Mouse (Mus musculus) frontal cortex, postnatal 10 days (tissue): ENCODE measurements at regions not wholly inside any gene's neighbourhood (a gene's known extent, or its start where the extent isn't known, plus 50 kb on each side); places are given as distances from the start of the nearest gene placed in this dataset.
"Not testable (repeated sequence)": the region's sequence is repeated elsewhere in the genome, so short reads cannot be mapped to it uniquely, and the experiment has no call there.

Source experiments
- DNase-seq, 2 experiments: peaks; one replicate each; pipeline ENCODE4 v3.0.0; 2022; ENCODE audit warnings: low spot score in 2 of 2, mixed read lengths in 1 of 2

DNA sequence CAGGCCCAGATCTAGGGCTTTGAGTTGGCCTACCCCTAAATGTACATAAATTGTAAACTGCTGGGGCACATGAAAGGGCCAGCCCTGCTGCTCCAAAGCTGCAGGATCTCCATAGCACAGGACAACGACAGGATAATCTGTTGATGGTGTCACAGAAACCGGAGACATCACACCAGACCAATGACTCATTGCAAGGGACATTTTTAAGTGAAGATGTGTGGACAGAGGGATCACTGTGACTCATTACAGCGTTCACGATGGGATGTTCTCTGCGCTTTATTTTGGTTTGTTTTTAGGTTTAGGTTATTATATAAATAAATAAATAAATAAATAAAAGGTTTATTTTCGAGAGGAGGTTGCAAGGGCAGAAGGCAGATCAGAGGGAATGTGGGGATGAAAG is 216.9 kb upstream of the Klf3 start:
- DNase-seq = no peak

DNA sequence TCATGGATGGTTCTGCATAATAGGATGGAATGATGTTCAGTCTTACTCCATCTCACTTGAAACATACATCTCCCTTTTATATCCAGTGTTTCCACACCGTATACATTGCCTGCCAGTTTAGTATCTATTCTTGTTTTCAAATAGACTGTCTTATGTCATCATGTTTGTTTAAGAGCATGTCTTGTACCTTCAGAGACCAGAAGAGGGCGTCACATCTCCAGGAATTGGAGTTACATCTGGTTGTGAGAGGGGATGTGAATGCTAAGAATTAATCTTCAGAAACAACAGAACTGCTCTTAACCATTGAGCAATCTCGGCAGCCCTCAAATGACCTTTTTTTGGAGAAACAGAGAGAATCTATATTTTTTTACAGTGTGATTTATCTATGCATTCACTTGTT is 216.3 kb upstream of the Klf3 start:
- no peak for DNase-seq

DNA sequence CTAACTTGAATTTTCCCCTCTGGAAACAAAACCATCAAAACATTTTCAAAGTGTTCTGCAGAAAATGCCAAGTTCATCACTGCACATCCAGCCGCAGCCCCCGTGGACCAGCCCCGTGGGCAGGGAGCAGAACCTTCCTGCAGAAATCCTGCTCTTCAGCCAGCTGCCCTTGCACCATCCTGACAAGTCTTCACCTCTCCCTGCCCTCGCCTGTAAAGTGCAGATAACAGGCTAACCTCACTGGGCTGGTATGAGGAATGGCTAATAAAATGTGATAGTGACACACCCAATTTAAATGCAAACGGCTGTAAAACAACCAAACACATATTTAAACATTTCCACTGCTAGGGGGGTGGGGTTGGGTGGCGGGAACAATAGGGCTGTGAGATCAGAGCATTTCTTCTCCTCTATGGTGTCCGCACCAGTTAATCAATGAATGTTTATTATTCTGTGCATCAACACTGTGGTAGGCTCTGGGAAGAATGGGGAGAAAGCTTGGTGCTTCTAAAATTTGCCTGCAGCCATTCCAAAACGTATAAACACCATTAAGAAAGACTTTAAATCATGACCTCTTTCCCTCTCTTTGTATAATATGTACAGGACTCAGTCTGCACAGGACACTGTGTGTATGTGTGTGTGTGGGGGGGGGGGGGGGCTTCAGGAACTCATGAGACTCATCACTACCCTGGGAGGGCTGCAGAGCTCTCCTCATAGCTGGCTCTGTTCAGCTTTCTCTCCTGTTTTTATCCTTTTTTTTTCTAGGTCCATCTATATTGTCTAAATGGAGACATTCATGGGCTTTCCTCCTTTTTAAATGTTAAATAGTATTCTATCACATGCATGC is 215.1 kb upstream of the Klf3 start:
- DNase-seq = no peak

DNA sequence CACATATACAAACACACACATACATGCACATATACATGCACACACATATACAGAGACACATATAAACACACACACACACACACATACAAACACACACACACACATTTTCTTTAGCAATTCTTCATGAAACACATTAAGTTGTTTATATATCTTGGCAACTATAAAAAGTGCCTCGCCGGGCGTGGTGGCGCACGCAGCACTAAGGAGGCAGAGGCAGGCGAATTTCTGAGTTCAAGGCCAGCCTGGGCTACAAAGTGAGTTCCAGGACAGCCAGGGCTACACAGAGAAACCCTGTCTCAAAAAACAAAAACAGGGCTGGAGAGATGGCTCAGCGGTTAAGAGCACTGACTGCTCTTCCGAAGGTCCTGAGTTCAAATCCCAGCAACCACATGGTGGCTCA is 214.4 kb upstream of the Klf3 start:
- DNase-seq = not testable (repeated sequence)

- DNase-seq = no peak
Measured at GRCm38 (mm10) chr5:64590036-64590435, 213.2 kb upstream of the Klf3 start.

DNA sequence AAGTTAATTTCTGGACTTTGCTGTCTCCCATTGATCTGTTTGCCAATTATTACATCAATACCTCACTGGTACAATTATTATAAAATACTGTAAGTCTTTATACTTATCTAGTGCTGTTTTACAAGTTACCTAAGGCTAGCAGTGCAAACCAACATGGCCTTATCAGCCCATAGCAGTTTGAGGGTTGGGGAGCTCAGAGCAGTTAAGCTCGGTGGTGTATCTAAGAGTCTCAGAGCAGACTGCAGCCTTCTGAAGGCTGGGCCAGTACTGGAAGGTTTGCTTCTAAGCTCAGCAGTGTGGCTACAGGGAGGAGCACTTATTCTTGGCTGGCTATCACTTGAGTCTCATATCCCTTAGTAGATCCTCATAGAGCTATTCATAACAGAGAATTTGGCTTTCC is 212.4 kb upstream of the Klf3 start:
- no peak for DNase-seq

DNA sequence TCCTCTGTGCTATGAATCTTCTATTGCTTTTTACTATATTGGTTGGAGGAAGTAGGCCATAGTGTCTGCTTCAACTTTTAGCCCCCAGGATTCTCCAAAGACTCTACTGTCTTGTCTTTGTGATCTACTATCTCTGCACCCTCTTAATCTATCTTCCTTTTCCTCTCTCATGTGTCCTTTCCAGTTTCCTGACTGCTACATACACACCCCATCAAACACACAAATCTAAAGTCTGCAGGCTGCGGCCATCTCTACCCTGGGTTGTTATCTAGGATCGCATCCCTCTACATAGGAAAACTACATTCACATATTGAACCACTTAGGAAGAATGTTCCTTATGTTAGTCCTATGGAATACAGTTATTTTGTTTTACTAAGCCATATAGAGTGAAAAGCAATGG is 211.4 kb upstream of the Klf3 start:
- no peak for DNase-seq

- DNase-seq = no peak
Measured at GRCm38 (mm10) chr5:64595220-64595619, 208.0 kb upstream of the Klf3 start.

DNA sequence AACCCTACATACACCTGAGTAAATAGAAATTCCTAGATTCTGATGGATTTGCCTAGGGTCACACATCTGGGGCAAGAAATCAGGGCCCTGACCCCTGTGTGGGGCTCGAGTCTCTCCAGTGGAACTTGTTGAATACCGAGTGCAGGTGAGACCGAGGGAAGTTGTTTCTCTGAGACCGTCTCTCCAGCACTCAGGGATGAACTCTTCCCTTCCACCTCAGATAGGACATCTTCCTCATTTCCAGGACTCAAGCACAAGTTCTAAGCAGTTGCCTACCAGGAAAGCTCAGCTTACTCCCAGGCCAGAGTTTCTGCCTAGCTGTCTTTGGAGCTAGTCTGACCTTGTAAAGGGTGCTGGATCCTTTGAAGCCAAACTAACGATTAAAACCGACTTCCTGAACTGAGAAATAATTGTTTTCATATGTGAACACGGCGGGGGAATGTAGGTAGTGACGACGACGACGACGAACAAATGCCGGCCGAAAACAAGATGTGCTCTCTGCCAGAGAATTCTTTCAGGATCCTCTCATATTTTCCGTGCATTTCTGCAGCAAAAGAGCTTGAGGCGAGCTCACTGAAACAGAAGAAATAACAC is 207.3 kb upstream of the Klf3 start:
- DNase-seq = no peak

DNA sequence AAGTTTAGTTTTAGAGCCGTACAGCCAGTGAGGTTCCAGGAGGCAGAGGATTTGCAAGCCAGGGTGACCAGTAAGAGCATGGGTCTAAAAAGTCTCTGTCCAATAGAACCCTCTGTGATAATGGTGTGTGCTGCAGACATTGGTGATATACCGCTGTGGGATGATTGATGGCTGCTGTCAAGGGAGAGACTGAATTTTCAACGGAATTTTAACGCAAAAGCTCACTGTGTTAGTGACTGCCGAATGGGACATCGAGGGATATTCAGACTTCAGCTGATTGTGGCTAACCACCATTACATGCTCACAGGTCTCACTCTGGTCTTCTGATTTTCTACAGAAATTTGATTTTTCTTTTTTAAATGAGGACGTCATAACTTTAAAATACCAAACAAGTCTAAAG is 206.2 kb upstream of the Klf3 start:
- DNase-seq = no peak

- DNase-seq = no peak
Measured at GRCm38 (mm10) chr5:64597451-64597850, 205.7 kb upstream of the Klf3 start.

DNA sequence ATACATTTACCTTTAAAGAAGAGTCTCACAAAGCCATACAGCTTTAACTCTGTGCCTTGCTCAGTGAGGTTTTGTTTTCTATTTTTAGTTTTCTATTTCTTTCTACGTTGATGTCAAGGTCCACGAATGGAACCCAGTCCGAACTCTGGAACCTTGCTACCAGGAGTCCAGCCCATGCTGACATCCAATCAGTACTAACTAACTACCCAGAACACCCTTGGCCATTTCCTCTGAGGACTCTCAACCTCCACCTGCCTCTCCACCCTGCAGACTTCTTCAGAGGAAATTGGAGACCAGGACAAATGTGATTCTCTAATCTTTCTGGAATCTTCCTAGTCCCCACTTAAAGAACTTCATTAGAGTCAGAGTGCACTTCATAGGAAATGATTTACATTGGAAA is 204.6 kb upstream of the Klf3 start:
- DNase-seq = no peak

DNA sequence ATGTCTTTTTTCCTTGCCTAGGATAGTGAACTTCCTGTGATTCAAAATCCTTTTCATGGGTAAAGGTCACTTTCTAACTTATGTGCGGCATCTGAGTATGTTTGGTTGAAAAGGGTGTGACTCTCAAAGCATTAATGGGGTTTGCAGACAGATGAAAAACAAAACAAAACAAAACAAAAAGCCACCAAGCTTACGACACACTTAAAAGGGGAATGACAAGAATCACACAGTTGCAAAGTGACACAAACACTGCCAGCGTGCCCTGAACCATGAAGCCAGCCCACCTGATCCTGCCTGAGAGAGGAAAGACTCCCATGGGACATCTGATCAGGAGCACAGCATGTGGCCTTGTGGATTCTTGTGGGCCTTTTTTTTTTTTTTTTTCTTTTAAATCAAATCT is 204.2 kb upstream of the Klf3 start:
- no peak for DNase-seq

- peak in 1 of 2 experiments; percentile 13 for DNase-seq
Measured at GRCm38 (mm10) chr5:64599865-64600288, 203.3 kb upstream of the Klf3 start.

- DNase-seq = no peak
Measured at GRCm38 (mm10) chr5:64600392-64600791, 202.8 kb upstream of the Klf3 start.

GRCm38 (mm10) chr5:64600811-64601210 is 202.4 kb upstream of the Klf3 start:
- no peak for DNase-seq

GRCm38 (mm10) chr5:64601285-64601684 is 201.9 kb upstream of the Klf3 start:
- DNase-seq = no peak

DNA sequence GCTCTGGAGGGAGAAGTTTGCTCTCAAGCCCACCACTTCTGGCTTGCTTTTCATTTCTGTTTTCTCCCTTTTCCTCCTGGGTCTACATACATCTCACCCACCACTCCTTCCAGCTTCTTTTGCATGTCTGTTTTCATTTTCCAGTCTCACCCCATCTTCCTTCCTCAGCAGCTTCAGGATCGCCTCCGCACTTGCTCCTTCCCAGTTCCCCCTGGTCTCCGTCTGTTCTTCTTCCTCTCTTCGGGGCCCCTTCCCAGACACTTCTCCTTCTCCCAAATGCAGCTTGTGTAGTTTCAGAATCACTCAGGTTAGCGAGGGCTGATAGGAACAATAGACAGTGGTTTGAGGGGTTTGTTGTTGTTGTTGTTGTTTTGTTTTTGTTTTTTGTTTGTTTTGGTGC is 201.4 kb upstream of the Klf3 start:
- no peak for DNase-seq

DNA sequence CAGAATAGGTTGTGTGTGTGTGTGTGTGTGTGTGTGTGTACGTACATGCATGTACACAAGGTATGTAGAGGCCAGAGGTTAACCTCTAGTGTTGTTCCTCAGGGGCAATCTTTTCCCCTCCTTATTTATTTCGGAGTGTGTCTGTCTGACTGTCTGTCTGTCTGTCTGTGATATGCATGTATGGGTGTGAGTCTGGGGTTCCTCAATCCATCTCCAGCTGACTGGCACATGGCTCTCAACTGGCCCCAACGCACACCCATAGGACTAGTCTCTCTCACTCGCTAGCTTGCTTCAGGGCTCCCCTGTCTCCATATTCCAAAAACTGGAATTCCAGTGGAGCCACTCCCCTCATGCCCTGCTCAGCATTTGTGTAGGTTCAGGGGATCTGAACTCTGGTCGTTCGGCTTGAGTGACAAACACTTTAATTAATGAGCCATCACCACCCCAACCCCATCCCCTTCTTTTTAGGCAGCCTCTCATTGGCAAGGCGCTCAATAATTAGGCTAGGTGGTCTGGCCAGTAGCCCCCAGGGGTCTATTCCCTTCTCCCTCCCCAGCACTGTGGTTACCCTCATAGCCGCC is 200.7 kb upstream of the Klf3 start:
- no peak for DNase-seq

DNA sequence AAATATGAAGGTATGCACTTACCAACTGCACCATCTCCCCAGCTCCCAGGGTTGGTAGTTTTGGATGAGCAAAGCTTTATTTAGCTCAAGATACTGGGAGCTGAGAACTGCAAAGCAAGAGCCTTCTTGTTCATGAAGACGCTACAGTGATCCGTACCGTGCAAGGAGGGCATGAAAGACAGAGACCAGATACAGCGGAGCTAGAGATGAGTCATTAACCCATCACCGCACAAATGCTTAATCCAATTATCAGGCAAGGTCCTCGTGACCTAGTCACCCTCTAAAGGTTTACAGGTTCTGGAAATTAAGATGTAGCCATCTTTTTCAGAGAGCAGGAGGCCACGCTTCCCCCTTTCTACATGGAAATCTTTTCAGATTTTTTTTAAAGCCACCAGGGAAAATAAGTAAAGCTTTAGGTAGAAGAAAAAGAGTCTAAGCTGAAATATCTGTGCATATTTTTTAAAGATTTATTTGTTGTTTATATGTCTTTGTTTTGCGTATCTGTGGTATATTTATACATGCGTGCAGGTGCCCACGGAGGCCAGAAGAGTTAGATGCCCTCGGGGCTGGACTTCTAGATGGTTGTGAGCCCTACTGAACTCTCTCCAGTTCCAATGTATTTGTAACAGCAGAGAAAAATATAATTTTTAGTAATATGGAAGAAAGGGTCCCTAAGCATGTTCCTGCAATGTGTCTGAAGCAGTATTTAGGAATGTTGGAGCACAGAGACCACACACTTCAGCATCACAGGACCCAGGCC is 200.0 kb upstream of the Klf3 start:
- no peak for DNase-seq

- DNase-seq = no peak
Measured at GRCm38 (mm10) chr5:64605171-64605570, 198.0 kb upstream of the Klf3 start.

DNA sequence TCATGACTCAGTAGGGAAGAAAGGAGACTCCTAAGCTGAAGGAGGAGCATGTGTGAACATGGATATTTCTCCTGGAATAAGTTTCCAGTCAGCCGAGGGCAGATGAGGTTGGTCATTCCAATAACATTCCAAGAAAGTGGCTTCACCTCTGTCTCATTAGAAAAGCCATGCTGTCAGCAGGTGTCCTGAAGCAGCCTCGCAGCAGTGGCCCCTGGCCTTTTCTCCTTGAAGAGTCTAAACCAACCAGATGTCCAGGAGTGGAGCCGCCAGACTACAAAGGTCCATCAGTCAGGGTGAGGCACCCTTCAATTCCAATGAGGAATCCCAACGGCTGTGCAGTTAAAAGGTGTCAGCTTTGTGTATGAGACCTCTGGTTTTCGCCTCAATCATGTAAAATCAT is 197.2 kb upstream of the Klf3 start:
- DNase-seq = no peak
